Mouse (Mus musculus): ENCODE results near the gene Tekt5.
A peak's percentile ranks its signal among the peaks of the same experiment; 100 is the strongest.

The Tekt5 gene

GRCm38 (mm10) chr16:10377286-10377685 is 18.0 kb downstream of the Tekt5 start:
- no peak for DNase-seq (ENCODE audit: low spot score)

DNA sequence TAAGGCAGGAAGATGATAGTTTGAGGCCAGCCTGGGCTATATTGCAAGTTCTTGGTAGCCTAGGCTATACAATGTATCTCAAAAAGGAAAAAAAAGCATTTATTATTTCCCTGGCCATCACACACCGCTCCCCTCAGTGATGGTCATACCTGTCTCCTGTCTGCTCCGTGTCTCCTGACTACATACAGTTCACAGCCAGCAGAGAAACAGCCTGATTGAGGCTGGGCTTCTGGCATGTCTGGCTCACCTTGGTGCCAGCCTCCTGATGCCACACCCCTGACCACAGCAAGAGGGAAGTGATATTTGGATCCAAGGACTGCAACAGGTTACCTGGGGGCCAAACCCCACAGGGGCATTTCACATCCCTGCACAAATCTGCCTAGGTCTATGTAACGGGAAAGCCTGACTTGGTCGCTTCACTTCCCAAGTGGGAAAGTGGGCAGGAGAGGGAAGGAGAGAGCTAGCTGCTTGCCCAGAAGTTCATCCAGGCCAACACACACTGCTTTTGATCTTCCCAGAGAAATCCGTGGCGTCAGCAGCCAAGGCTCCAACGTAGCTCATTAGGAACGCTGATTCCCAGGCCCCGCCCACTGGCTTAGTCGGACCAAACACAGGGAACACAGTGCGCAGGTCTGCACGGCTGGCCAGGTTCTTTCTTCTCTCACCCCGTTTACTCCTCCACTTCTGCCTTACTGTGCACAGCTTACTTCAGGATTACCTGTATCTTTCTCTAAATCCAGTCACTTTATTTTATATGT is 20.9 kb downstream of the Tekt5 start:
- peak; percentile 84 for DNase-seq (ENCODE audit: low spot score)

GRCm38 (mm10) chr16:10372372-10372771 is 22.9 kb downstream of the Tekt5 start:
- DNase-seq (ENCODE audit: low spot score), result no peak

DNA sequence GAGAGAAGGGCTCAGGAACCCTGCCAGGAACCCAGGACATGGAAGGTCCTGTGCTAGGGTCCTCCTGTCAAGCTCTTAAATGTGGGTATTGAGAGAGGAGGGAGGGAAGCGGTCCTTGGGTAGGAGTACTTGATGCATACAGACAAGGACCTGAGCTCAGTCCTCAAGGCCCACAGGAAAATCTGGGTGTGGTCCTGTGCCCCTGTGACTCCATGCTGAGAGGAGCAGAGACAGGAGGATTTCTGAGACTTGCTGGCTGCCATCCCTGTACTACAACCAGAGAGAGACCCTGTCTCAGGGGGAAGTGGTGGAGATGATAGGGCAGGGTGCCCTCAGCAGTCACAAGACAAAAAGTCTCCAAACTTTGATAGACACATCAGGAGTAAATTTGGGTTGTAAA is 25.3 kb downstream of the Tekt5 start:
- DNase-seq (ENCODE audit: low spot score), result no peak

GRCm38 (mm10) chr16:10369468-10369934 is 25.8 kb downstream of the Tekt5 start:
- no peak for DNase-seq (ENCODE audit: low spot score)

GRCm38 (mm10) chr16:10366240-10367217 is 28.8 kb downstream of the Tekt5 start:
- DNase-seq (ENCODE audit: low spot score), result no peak

DNA sequence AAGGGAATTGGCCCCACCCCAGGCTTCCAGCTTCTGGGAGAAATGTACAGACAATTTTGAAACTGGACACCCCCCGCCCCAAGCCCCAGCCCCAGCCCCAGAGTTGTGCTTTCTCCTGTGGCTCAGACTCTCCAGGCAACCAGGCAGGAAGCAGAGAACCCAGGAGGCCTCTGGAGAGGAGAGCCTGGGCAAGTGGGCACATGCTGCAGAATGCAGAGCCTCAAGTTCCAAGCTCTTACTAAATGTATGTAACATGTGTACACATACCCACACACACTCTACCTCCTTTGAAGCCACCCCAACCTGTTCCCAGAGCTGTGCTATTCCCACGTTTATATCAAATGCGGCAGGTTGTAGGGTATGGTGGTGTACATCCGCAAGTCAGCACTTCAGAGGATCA is 29.5 kb downstream of the Tekt5 start:
- DNase-seq (ENCODE audit: low spot score), result no peak

DNA sequence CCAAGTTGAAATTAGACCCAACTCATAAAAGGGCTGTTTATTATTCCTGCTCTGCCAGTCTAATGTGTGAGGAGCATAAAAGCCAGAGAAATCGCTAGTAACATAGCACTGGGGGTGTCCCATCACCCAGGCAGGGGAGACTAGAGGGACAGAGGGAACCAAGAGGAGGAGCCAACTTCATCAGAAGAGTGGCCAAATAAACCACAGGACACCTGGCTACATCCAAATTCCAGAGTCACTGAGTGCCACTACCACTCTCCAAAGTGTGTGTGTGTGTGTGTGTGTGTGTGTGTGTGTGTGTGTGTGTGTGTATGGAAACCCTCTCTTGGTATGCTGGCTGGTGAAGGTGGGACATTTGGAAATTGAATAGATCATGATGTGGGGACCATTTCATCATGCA is 32.2 kb downstream of the Tekt5 start:
- DNase-seq (ENCODE audit: low spot score), result no peak

- DNase-seq (ENCODE audit: low spot score), result no peak
Observed at GRCm38 (mm10) chr16:10359241-10359640, 36.0 kb downstream of the Tekt5 start.

DNA sequence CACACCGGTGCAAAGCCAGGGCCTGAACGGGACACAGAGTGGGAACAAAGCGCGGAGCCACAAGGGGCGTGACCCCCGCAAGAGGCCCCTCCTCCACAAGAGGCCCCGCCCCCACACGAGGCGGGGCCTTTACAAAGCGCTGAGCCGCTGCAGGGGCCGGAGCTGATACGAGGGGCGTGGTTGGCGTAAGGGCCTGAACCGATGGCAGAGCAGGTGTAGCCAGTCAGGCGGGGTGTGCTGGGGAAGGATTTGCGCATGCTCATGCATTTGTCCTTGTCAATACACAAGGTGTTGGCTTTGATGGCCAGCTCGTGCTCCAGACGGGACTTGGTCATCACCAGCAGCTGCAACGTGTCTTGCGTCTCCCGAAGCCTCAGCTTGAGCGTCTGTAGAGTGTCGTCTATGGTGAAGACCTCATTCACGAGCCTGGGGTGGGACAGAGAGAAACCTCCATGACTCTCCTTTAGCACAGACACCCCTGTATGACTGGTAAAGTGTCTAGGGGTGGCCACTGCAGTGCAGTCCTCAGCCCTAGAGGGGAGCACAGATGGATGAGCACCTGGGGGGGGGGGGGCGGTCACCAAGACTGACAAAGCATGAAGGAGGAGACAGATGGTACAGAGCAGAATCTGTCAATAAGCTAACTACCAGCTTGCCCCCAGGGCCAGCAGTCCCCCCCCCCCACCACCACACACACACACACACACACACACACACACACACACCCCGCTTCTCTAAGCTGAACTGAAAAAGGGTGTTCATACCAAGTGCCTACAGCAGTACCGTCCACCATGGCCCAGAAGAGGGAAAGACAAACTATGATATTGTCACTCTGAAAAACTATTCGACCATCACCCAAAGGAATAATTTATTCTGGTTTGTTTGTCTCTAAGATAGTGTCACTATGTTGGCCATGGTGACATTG is 37.0 kb downstream of the Tekt5 start:
- DNase-seq (ENCODE audit: low spot score), result peak; percentile 84

DNA sequence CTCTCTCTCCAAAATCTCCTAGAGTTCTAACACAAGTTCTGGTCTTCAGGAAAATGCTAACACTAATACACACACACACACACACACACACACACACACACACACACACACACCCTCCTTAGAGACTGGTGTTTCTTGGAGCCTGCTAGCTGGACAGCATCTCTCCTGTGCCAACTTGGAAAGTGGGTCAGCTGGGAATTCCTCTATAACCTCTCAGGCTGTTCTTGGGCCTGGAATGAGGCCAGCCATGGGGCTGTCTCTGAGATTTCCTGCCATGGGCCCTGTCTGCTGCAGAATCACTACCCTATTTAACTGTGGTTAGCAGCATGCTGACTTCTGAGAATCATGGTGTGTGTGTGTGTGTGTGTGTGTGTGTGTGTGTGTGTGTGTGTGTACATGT is 40.3 kb downstream of the Tekt5 start:
- DNase-seq (ENCODE audit: low spot score), result no peak

DNA sequence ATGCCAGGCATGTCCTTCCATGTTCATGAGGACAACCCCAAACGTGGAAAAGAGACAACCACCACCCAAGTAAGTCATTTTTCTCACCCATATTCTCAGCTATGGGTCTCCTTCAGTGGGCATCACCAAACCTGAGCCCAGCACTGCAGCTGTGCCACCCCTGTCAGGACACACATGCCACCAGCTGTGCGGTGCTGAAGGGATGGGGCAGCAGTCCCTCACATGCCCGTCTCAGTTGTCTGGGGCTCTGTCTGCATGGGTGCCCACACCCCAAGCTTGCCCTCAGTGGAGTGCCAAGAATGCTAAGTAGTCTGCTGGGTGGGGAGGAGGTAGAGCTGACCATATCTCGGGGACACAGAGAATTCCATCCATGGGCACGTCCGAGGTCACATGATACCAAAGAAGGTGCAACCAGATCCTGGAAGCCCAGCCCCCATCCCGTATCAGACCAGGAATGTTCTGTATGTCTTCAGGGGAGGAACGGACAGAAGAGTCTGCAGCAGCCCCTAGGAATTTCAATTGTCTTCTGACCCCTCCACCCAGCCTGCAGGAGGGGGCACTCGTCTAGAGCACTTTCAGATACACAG is 44.1 kb downstream of the Tekt5 start:
- no peak for DNase-seq (ENCODE audit: low spot score)

- no peak for DNase-seq (ENCODE audit: low spot score)
Observed at GRCm38 (mm10) chr16:10349876-10350275, 45.4 kb downstream of the Tekt5 start.

DNA sequence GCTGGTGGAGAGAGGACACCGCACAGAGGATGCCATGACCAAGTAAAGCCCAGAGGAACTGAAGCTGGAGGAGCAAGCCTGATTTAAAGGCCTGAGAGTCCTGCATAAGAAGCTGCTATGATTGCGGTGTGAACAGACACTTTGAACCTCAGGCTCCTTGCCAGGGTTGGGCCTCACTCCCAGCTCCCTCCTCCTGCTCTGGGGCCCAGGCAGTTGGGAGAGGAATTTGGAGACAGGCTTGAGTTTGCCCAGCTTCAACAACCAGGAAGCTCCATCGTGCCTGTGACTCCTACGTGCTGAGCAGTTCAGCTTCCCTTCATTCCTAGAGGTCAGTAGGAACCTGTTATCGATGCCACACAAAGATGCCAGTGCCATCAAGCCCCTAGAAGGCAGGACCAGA is 45.9 kb downstream of the Tekt5 start:
- no peak for DNase-seq (ENCODE audit: low spot score)

GRCm38 (mm10) chr16:10347551-10347950 is 47.7 kb downstream of the Tekt5 start:
- no peak for DNase-seq (ENCODE audit: low spot score)

DNA sequence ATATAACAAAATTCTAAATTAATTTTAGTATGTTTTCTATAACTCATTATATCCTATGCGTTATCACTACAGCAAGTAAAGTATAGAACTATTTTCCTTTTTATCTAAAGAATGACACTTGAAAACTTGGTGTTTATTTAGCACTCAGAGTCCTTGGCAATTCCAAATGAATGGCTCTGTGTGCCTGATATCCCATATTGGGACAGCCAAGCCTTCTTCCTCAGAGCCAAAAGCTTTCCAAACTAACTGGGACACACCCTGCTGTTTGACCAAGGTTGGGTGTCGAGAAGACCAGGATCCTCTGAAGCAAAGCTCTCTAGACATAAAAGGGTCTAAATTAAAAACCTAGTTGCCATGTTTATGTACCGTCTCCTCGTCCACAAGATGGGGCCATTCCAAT is 54.2 kb downstream of the Tekt5 start:
- DNase-seq (ENCODE audit: low spot score), result no peak

GRCm38 (mm10) chr16:10339930-10340329 is 55.4 kb downstream of the Tekt5 start:
- DNase-seq (ENCODE audit: low spot score), result no peak

- no peak for DNase-seq (ENCODE audit: low spot score)
Observed at GRCm38 (mm10) chr16:10338601-10339000, 56.7 kb downstream of the Tekt5 start.

DNA sequence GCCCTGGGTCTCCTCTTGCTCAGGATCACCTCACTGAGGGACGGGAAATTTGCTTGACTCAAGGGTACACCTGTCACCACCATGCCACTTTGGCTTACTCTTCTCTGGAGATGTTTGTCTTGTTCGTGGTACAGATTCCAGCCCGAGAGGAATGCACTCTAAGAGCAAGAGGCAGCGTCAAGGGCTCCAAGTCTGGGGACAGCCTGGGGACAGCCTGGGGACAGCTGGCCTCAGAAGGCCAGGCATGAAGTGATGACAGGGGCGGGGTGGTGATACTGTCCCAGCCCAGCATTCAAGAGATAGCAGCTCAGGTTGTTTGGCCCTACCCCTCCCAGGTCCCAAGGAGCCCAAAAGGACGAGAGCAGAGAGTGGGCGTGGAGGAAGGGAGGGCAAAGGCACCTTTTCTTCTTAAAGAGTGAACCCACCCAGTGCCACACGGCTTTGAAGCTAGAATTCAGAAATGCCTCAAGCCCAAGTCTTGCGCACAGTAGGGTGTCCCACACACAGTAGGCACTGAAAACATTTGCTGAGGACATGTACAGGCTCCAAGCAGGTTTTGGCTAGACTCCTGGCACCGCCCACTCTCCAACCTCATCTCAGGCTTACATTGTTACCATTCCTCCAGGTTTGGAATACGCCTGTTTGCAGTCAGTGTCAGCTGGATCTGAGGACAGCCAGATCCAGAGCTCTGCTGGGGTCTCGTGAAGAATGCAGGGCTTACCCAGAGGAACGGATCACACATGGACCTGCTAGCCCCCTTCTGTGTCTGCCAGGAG is 57.7 kb downstream of the Tekt5 start:
- DNase-seq (ENCODE audit: low spot score), result no peak
